Mouse (Mus musculus) megakaryocyte, embryonic 14.5 days (primary cell): ENCODE measurements at regions not wholly inside any gene's neighbourhood (a gene's known extent, or its start where the extent isn't known, plus 50 kb on each side); places are given as distances from the start of the nearest gene placed in this dataset.

Experiments
- H3K27me3 ChIP-seq: replicated peaks from 2 replicates; pipeline ENCODE3; 2012; ENCODE audit warnings: inconsistent platforms
- H3K36me3 ChIP-seq: replicated peaks from 2 replicates; pipeline ENCODE3; 2012; ENCODE audit warnings: low read length, inconsistent platforms, mixed read lengths
- H3K4me1 ChIP-seq: 2 replicates; pipeline ENCODE4 v1.6.1; 2012; ENCODE audit warnings: inconsistent platforms
- H3K4me3 ChIP-seq: replicated peaks from 2 replicates; pipeline ENCODE3; 2012; ENCODE audit warnings: moderate library complexity, mild to moderate bottlenecking, inconsistent platforms
- H3K9me3 ChIP-seq: 2 replicates; pipeline ENCODE4 v1.6.1; 2012; ENCODE audit warnings: inconsistent platforms
- FLI1 ChIP-seq: IDR thresholded peaks from 2 replicates; pipeline ENCODE4 v1.6.1; 2012; ENCODE audit warnings: low read length, inconsistent platforms, mixed read lengths
- GATA1 ChIP-seq: IDR thresholded peaks from 3 replicates; pipeline ENCODE4 v1.6.1; 2012; ENCODE audit warnings: mixed read lengths, low read length, inconsistent platforms, borderline replicate concordance

GRCm38 (mm10) chr14:67123300-67123699 lies 1114.3 kb upstream of the Gulo start:
- 0 out of 2 replicates have a peak, but pooled peaks cover 3% of the 10 kb centered on the region for H3K9me3 ChIP-seq
- H3K27me3 ChIP-seq: peaks cover 8% of the 10 kb centered on the region
- H3K4me1 ChIP-seq: no peaks in the 10 kb centered on the region
- no peaks in the 10 kb centered on the region for H3K36me3 ChIP-seq
- TF ChIP-seq FLI1 (no peak), GATA1 (no peak)
- no peak overlapping the region for H3K4me3 ChIP-seq
